Mouse (Mus musculus) forebrain, embryonic 14.5 days (tissue): ENCODE data around the gene Ttyh1. TPM values are rescaled to one million over a fixed set of nuclear protein-coding genes. Genes with fewer than 3 reads are reported as not detected.

Source experiments
- ATAC-seq: fragments of 200-750 bp; cut with Nextera tagmentation; 2 replicates; pipeline ENCODE4 v1.8.0; 2017; ENCODE audit warnings: mild to moderate bottlenecking, moderate library complexity
- DNase-seq: peaks from one replicate; pipeline ENCODE4 v3.0.0-alpha.2; 2015; ENCODE audit warnings: low spot score
- H3K27ac ChIP-seq: fragments of 300-500 bp; sonication (generic); 2 replicates; pipeline ENCODE4 v1.5.1; 2014; ENCODE audit warnings: low read depth, mild to moderate bottlenecking, control low read depth, low read length, moderate library complexity
- H3K27me3 ChIP-seq: fragments of 300-500 bp; sonication (generic); replicated peaks from 2 replicates; pipeline ENCODE4 v1.6.1; 2014; ENCODE audit warnings: low read length, control low read depth, mixed read lengths; ENCODE audit not compliant: control insufficient read depth, insufficient read depth
- H3K36me3 ChIP-seq: fragments of 300-500 bp; sonication (generic); 2 replicates; pipeline ENCODE4 v1.6.1; 2014; ENCODE audit warnings: low read length, control low read depth; ENCODE audit not compliant: control insufficient read depth, insufficient read depth
- H3K4me1 ChIP-seq: fragments of 300-500 bp; sonication (generic); 2 replicates; pipeline ENCODE4 v1.6.1; 2014; ENCODE audit warnings: antibody characterized with exemption, low read length, control low read depth; ENCODE audit not compliant: control insufficient read depth, insufficient read depth
- H3K4me2 ChIP-seq: fragments of 300-500 bp; sonication (generic); 2 replicates; pipeline ENCODE4 v1.6.1; 2014; ENCODE audit warnings: mild to moderate bottlenecking, control low read depth, low read length
- H3K4me3 ChIP-seq: fragments of 300-500 bp; sonication (generic); 2 replicates; pipeline ENCODE4 v1.5.1; 2014; ENCODE audit warnings: low read depth, low read length, control low read depth
- H3K9ac ChIP-seq: fragments of 300-500 bp; sonication (generic); 2 replicates; pipeline ENCODE4 v1.6.1; 2014; ENCODE audit warnings: mild to moderate bottlenecking, low read length, control low read depth, moderate library complexity
- H3K9me3 ChIP-seq: fragments of 300-500 bp; sonication (generic); replicated peaks from 2 replicates; pipeline ENCODE4 v1.6.1; 2016; ENCODE audit warnings: low read length, control low read depth, mixed read lengths; ENCODE audit not compliant: control insufficient read depth
- WGBS: fragments of 180-500 bp; shearing (Covaris S2); extraction: QIAGEN DNeasy Blood & Tissue Kit; methylation state at CpG from one replicate; pipeline ENCODE4 v1.1.7; 2014; 5-methylcytosine and 5-hydroxymethylcytosine counted together
- polyA plus RNA-seq: library from polyadenylated mRNA; unstranded; fragments of >200 nt; fragmentation: Nextera tagmentation; extraction: Ambion mirVana; gene quantifications from 2 replicates; pipeline ENCODE4 v1.2.1, GENCODE M21; 2014

Gene Ttyh1
- polyA plus RNA-seq: 61.6 and 68.0 TPM in 2 replicates

- H3K4me1 ChIP-seq: peaks cover 35% of the 10 kb centered on the region
- DNase-seq: peak; percentile 69
- H3K9me3 ChIP-seq: no peaks in the 10 kb centered on the region
- no peaks in the 10 kb centered on the region for H3K36me3 ChIP-seq
- ATAC-seq: peak; percentile 6
- H3K4me3 ChIP-seq: peak within 1 kb of the TSS; percentile 84
- peak within 1 kb of the TSS; percentile 94 for H3K9ac ChIP-seq
- H3K27ac ChIP-seq: peak within 1 kb of the TSS; percentile 84
- peak within 1 kb of the TSS; percentile 75 for H3K4me2 ChIP-seq
- no peaks in the 10 kb centered on the region for H3K27me3 ChIP-seq
- WGBS: under 1% methylated on average over 35 of the region's 37 CpGs
Measured at GRCm38 (mm10) chr7:4119344-4119902, at the start of gene Ttyh1. TSS of gene Ttyh1 (plus strand) at chr7:4119408.

GRCm38 (mm10) chr7:4071066-4071465 is 48.1 kb upstream of the Ttyh1 start:
- DNase-seq (no peak), ATAC-seq (no peak)
- WGBS: 91% methylated on average over 6 of the region's 6 CpGs

GRCm38 (mm10) chr7:4073144-4073543 is 46.1 kb upstream of the Ttyh1 start:
- ATAC-seq (no peak), DNase-seq (no peak)
- 84% methylated on average over 3 of the region's 3 CpGs for WGBS
- Histone ChIP-seq H3K9me3 (no peaks in the 10 kb centered on the region), H3K4me3 (no peak overlapping the region), H3K4me1 (no peaks in the 10 kb centered on the region), H3K27me3 (no peaks in the 10 kb centered on the region), H3K4me2 (no peak overlapping the region), H3K9ac (no peak overlapping the region), H3K36me3 (no peaks in the 10 kb centered on the region), H3K27ac (no peak overlapping the region)

More at GRCm38 (mm10) chr7:4071066-4071465, 48.1 kb upstream of the Ttyh1 start:
- Histone ChIP-seq H3K27me3 (no peaks in the 10 kb centered on the region), H3K27ac (no peak overlapping the region), H3K36me3 (no peaks in the 10 kb centered on the region), H3K4me1 (no peaks in the 10 kb centered on the region), H3K9me3 (no peaks in the 10 kb centered on the region), H3K4me3 (no peak overlapping the region), H3K4me2 (no peak overlapping the region), H3K9ac (no peak overlapping the region)

- 86% methylated on average over 7 of the region's 7 CpGs for WGBS
- Histone ChIP-seq H3K9ac (no peak overlapping the region), H3K4me2 (no peak overlapping the region), H3K27me3 (no peaks in the 10 kb centered on the region), H3K27ac (no peak overlapping the region), H3K4me1 (no peaks in the 10 kb centered on the region), H3K9me3 (no peaks in the 10 kb centered on the region), H3K36me3 (no peaks in the 10 kb centered on the region), H3K4me3 (no peak overlapping the region)
- no peak for DNase-seq
- ATAC-seq: no peak
Measured at GRCm38 (mm10) chr7:4079511-4079910, 39.7 kb upstream of the Ttyh1 start.

- no peaks in the 10 kb centered on the region for H3K27me3 ChIP-seq
- no peak overlapping the region for H3K4me2 ChIP-seq
- DNase-seq (no peak), ATAC-seq (no peak)
- no peak overlapping the region for H3K4me3 ChIP-seq
- WGBS: 88% methylated on average over 4 of the region's 4 CpGs
- no peaks in the 10 kb centered on the region for H3K4me1 ChIP-seq
- H3K9me3 ChIP-seq: no peaks in the 10 kb centered on the region
- no peak overlapping the region for H3K9ac ChIP-seq
- no peak overlapping the region for H3K27ac ChIP-seq
- H3K36me3 ChIP-seq: no peaks in the 10 kb centered on the region
Measured at GRCm38 (mm10) chr7:4080552-4080951, 38.7 kb upstream of the Ttyh1 start.

GRCm38 (mm10) chr7:4081706-4082105 is 37.5 kb upstream of the Ttyh1 start:
- Histone ChIP-seq H3K4me2 (no peak overlapping the region), H3K36me3 (no peaks in the 10 kb centered on the region), H3K4me1 (no peaks in the 10 kb centered on the region), H3K4me3 (no peak overlapping the region), H3K9ac (no peak overlapping the region), H3K9me3 (no peaks in the 10 kb centered on the region), H3K27ac (no peak overlapping the region), H3K27me3 (no peaks in the 10 kb centered on the region)
- DNase-seq (no peak), ATAC-seq (no peak)

GRCm38 (mm10) chr7:4082804-4083203 is 36.4 kb upstream of the Ttyh1 start:
- Histone ChIP-seq H3K9ac (no peak overlapping the region), H3K4me3 (no peak overlapping the region), H3K4me1 (no peaks in the 10 kb centered on the region), H3K27ac (no peak overlapping the region), H3K4me2 (no peak overlapping the region), H3K9me3 (no peaks in the 10 kb centered on the region), H3K36me3 (no peaks in the 10 kb centered on the region), H3K27me3 (no peaks in the 10 kb centered on the region)
- no peak for DNase-seq
- 73% methylated on average over 2 of the region's 2 CpGs for WGBS
- no peak for ATAC-seq

GRCm38 (mm10) chr7:4084161-4084560 is 35.0 kb upstream of the Ttyh1 start:
- Histone ChIP-seq H3K27ac (no peak overlapping the region), H3K4me1 (no peaks in the 10 kb centered on the region), H3K36me3 (no peaks in the 10 kb centered on the region), H3K4me2 (no peak overlapping the region), H3K4me3 (no peak overlapping the region), H3K27me3 (no peaks in the 10 kb centered on the region), H3K9me3 (no peaks in the 10 kb centered on the region), H3K9ac (no peak overlapping the region)
- ATAC-seq (no peak), DNase-seq (no peak)
- WGBS: 71% methylated on average over 6 of the region's 6 CpGs

GRCm38 (mm10) chr7:4085562-4085961 is 33.6 kb upstream of the Ttyh1 start:
- no peak for DNase-seq
- Histone ChIP-seq H3K9ac (no peak overlapping the region), H3K4me1 (no peaks in the 10 kb centered on the region), H3K9me3 (no peaks in the 10 kb centered on the region), H3K4me3 (no peak overlapping the region), H3K27ac (no peak overlapping the region), H3K4me2 (no peak overlapping the region), H3K36me3 (no peaks in the 10 kb centered on the region), H3K27me3 (no peaks in the 10 kb centered on the region)
- no peak for ATAC-seq
